Mouse (Mus musculus) E14TG2a.4 (cell line): ENCODE data around the gene Edrf1.

Experiments
- CTCF ChIP-seq: conservative IDR thresholded peaks from 2 replicates; pipeline ENCODE4 v1.5.1; 2014; ENCODE audit warnings: low read length
- NANOG ChIP-seq: IDR thresholded peaks from 2 replicates; pipeline ENCODE4 v1.6.1; 2014; ENCODE audit warnings: borderline replicate concordance, low read length, mixed read lengths
- POU5F1 ChIP-seq: IDR thresholded peaks from 2 replicates; pipeline ENCODE4 v1.6.1; 2014; ENCODE audit warnings: low read length, borderline replicate concordance

DNA sequence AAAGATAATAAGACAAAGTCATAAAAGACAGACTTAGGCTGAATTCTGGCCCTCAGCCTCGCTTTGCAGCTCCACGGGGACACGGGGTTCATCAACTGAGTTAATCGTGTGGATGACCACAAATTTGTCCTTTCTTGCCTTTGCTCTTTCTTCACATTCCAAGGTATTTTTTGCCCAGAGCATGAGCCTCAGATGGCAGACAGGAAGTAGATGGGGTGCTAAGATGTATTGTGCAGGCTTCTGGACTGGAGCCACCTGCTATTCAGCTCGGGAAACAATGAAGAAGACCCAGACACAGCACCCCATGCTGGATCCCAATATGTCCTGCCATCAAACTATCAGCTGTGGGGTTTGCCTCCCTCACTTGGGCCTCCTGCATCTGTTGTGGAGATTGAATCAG lies 30.0 kb upstream of the Edrf1 start:
- no peak for TF ChIP-seq CTCF
- no peak for TF ChIP-seq NANOG
- TF ChIP-seq POU5F1 = no peak
